Mouse (Mus musculus) spleen, adult 2 months (tissue): ENCODE data around the gene Elovl7.

Source experiments
- CTCF ChIP-seq: fragments of 200-500 bp; IDR thresholded peaks from 2 replicates; pipeline ENCODE4 v1.5.1; 2011; ENCODE audit warnings: mild to moderate bottlenecking, inconsistent platforms; ENCODE audit not compliant: insufficient read depth, insufficient read length, insufficient replicate concordance; ENCODE audit errors: extremely low read depth
- POLR2A ChIP-seq: fragments of 200-500 bp; IDR thresholded peaks from 2 replicates; pipeline ENCODE4 v1.6.1; 2011; ENCODE audit warnings: low read depth, low read length, inconsistent platforms

GRCm38 (mm10) chr13:108320216-108320615 is 106.0 kb downstream of the Elovl7 start:
- TF ChIP-seq CTCF: no peak
- TF ChIP-seq POLR2A: no peak
